Mouse (Mus musculus) erythroblast, embryonic 14.5 days (primary cell): ENCODE data around the gene Filip1.

Experiments used
- GATA1 ChIP-seq: IDR thresholded peaks from 2 replicates; pipeline ENCODE4 v1.6.1; 2012; ENCODE audit warnings: low read length, inconsistent platforms, mixed read lengths
- TAL1 ChIP-seq: IDR thresholded peaks from 3 replicates; pipeline ENCODE4 v1.6.1; 2012; ENCODE audit warnings: low read length, inconsistent platforms, mixed read lengths

DNA sequence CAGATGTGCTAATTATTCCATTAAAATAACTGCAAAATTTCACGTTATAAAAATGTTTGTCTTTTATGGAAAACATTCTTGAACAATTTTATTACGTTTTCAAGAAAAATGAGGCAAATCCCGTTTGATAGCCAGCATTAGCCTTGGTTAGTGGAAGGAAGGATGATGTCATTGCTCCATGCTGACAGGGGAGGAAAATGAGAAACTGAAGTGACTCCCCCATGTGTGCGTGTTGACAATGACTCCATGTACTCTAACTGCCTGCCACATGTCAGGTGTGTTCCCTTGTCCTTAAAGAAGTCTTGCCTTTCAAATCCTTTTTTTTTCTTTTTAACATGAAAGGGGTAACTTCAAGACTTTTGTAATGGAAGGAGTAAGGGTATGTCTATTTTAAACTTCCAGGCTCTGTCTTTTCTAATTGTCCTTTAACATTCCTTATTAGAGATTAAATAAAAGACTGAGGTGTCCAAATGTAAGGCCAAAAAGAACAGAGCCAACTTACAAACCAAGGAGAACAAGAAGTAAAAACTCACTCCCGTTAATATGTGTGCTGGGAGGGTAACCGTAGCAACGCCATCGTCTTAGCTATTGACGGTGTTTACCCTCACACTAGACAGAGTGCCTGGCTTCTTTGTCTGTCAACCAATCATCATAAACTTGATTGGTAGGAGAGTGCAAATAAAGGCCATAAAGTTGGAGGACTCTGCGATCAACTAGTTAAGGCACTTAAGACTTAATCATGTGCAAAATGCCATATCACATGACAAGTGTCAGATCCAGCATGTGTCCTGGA lies 94.1 kb downstream of the Filip1 start:
- no peak for TF ChIP-seq GATA1
- TF ChIP-seq TAL1: no peak
